Mouse (Mus musculus): Measurements from ENCODE around the gene Mfsd6.

- TF ChIP-seq CTCF (IDR thresholded peaks at IDR 0.05; ENCODE audit: low read depth), result no peak
- TF ChIP-seq EP300 (IDR thresholded peaks at IDR 0.05; ENCODE audit: low read depth), result no peak
These were observed 36.9 kb upstream of the Mfsd6 start for GRCm38 (mm10) chr1:52763894-52764809.
